Mouse (Mus musculus) embryo, embryonic 10.5 days (tissue): ENCODE data around the gene Crk.
A peak's percentile ranks its signal among the peaks of the same experiment; 100 is the strongest.
"Not testable (repeated sequence)": the region's sequence is repeated elsewhere in the genome, so short reads cannot be mapped to it uniquely, and the experiment has no call there.

ENCODE experiments used
- DNase-seq: peaks from one replicate; pipeline ENCODE4 v3.0.0-alpha.2; 2015; ENCODE audit warnings: low spot score

The Crk gene

GRCm38 (mm10) chr11:75684956-75685355, 5.9 kb downstream of the Crk start:
- no peak for DNase-seq

GRCm38 (mm10) chr11:75687343-75687993, 8.4 kb downstream of the Crk start:
- DNase-seq = no peak

GRCm38 (mm10) chr11:75688132-75688531, 9.1 kb downstream of the Crk start:
- no peak for DNase-seq

GRCm38 (mm10) chr11:75689977-75690376, 10.9 kb downstream of the Crk start:
- DNase-seq = no peak

- DNase-seq = no peak
Observed at GRCm38 (mm10) chr11:75691047-75691446, 12.0 kb downstream of the Crk start.

- DNase-seq = no peak
Observed at GRCm38 (mm10) chr11:75693570-75693969, 14.5 kb downstream of the Crk start.

- not testable (repeated sequence) for DNase-seq
Observed at GRCm38 (mm10) chr11:75697464-75697863, 18.4 kb downstream of the Crk start.

GRCm38 (mm10) chr11:75700557-75700956, 21.5 kb downstream of the Crk start:
- DNase-seq = no peak

- DNase-seq = no peak
Observed at GRCm38 (mm10) chr11:75702761-75703160, 23.7 kb downstream of the Crk start.

- no peak for DNase-seq
Observed at GRCm38 (mm10) chr11:75703748-75704147, 24.7 kb downstream of the Crk start.

- DNase-seq = peak; percentile 66
Observed at GRCm38 (mm10) chr11:75713949-75714348, 34.9 kb downstream of the Crk start.

GRCm38 (mm10) chr11:75715556-75715955, 36.5 kb downstream of the Crk start:
- no peak for DNase-seq

- DNase-seq = no peak
Observed at GRCm38 (mm10) chr11:75716661-75717325, 37.7 kb downstream of the Crk start.

GRCm38 (mm10) chr11:75722339-75722738, 43.3 kb downstream of the Crk start:
- DNase-seq = no peak

GRCm38 (mm10) chr11:75727168-75727567, 48.1 kb downstream of the Crk start:
- no peak for DNase-seq

- DNase-seq = not testable (repeated sequence)
Observed at GRCm38 (mm10) chr11:75727659-75728058, 48.6 kb downstream of the Crk start.

- DNase-seq = peak; percentile 94
Observed at GRCm38 (mm10) chr11:75732434-75733226, 53.6 kb downstream of the Crk start, which contains the start of gene Ywhae. Gene Ywhae (plus strand): TSS chr11:75732869.

- DNase-seq = peak; percentile 61
Observed at GRCm38 (mm10) chr11:75733227-75733940, 54.3 kb downstream of the Crk start.

- DNase-seq = no peak
Observed at GRCm38 (mm10) chr11:75735462-75736252, 56.6 kb downstream of the Crk start.

GRCm38 (mm10) chr11:75736978-75737377, 57.9 kb downstream of the Crk start:
- no peak for DNase-seq

GRCm38 (mm10) chr11:75737806-75738476, 58.9 kb downstream of the Crk start:
- no peak for DNase-seq
